Mouse (Mus musculus) ES-E14 (cell line): ENCODE measurements around the gene Zbtb20. TPM values are rescaled to one million over a fixed set of nuclear protein-coding genes. Genes with fewer than 3 reads are reported as not detected.

Experiments
- DNase-seq: peaks from one replicate; pipeline ENCODE4 v3.0.0-alpha.2; 2013; ENCODE audit warnings: low read depth, low spot score
- H3K27ac ChIP-seq: 2 replicates; pipeline ENCODE4 v1.5.1; 2012; ENCODE audit warnings: low read depth, mild to moderate bottlenecking, low read length, moderate library complexity, mixed read lengths; ENCODE audit not compliant: poor library complexity, insufficient read depth, severe bottlenecking
- H3K36me3 ChIP-seq: 2 replicates; pipeline ENCODE4 v1.6.1; 2012; ENCODE audit warnings: mild to moderate bottlenecking, low read length, moderate library complexity, mixed read lengths; ENCODE audit not compliant: control insufficient read depth, poor library complexity, insufficient read depth, severe bottlenecking
- H3K4me1 ChIP-seq, 2 experiments: fragments of 150-350 bp in 1 of 2; sonication (generic) in 1 of 2; 2 replicates each; pipeline ENCODE4 v1.6.1; 2012; ENCODE audit warnings: low read length in 2 of 2, mild to moderate bottlenecking in 1 of 2, mixed read lengths in 1 of 2; ENCODE audit not compliant: control insufficient read depth in 2 of 2, insufficient read depth in 2 of 2, poor library complexity in 1 of 2
- H3K4me3 ChIP-seq, 2 experiments: fragments of 150-350 bp in 1 of 2; sonication (generic) in 1 of 2; 2 replicates each; pipeline ENCODE4 v1.5.1; 2012; ENCODE audit warnings: low read length in 2 of 2, low read depth in 1 of 2, mild to moderate bottlenecking in 1 of 2, mixed read lengths in 1 of 2; ENCODE audit not compliant: insufficient read depth in 1 of 2, poor library complexity in 1 of 2, severe bottlenecking in 1 of 2
- H3K9ac ChIP-seq: 2 replicates; pipeline ENCODE4 v1.6.1; 2012; ENCODE audit warnings: low read depth, mild to moderate bottlenecking, low read length, mixed read lengths; ENCODE audit not compliant: poor library complexity, insufficient read depth, severe bottlenecking
- H3K9me3 ChIP-seq: fragments of 150-350 bp; sonication (generic); 2 replicates; pipeline ENCODE4 v1.6.1; 2012; ENCODE audit warnings: low read depth, mild to moderate bottlenecking, low read length; ENCODE audit not compliant: control insufficient read depth, insufficient read depth
- CHD2 ChIP-seq: IDR thresholded peaks from 2 replicates; pipeline ENCODE4 v1.6.1; 2014; ENCODE audit warnings: mild to moderate bottlenecking, low read depth, low read length, inconsistent platforms
- HCFC1 ChIP-seq: IDR thresholded peaks from 2 replicates; pipeline ENCODE4 v1.6.1; 2012; ENCODE audit warnings: low read length, inconsistent platforms, borderline replicate concordance; ENCODE audit not compliant: insufficient read depth
- MAFK ChIP-seq: IDR thresholded peaks from 2 replicates; pipeline ENCODE4 v1.6.1; 2014; ENCODE audit warnings: mild to moderate bottlenecking, low read depth, low read length, inconsistent platforms; ENCODE audit not compliant: insufficient read depth
- ZC3H11A ChIP-seq: IDR thresholded peaks from 2 replicates; pipeline ENCODE4 v1.6.1; 2012; ENCODE audit warnings: low read depth, mild to moderate bottlenecking, inconsistent platforms, low read length, borderline replicate concordance
- ZNF384 ChIP-seq: IDR thresholded peaks from 2 replicates; pipeline ENCODE4 v1.6.1; 2012; ENCODE audit warnings: low read depth, low read length, inconsistent platforms
- in situ Hi-C, 2 experiments: fragments of 600-800 bp; cut with MboI; formaldehyde crosslinking; loops; one replicate each; pipeline ENCODE4 v1.15.1; 2025; ENCODE audit warnings: low sequenced_read_pairs in 2 of 2, inconsistent platforms in 1 of 2; ENCODE audit not compliant: unreplicated experiment in 2 of 2
- total RNA-seq: library from RNA; depleted of rRNA; stranded (reverse); fragments of 300-350 nt; gene quantifications from 2 replicates; pipeline ENCODE4 v1.2.3, GENCODE M21; 2012; rRNA removed

The Zbtb20 gene
- total RNA-seq: 3.5 and 4.0 TPM in 2 replicates

- in situ Hi-C loops: no loop called here
- no peak for DNase-seq
- H3K4me1 ChIP-seq: peaks cover 0 to 3% of the 10 kb centered on the region in 2 experiments; a peak in 2 of 4 replicates
- TF ChIP-seq MAFK: no peak
- no peak for TF ChIP-seq CHD2
- no peak for TF ChIP-seq ZNF384
- no peak for TF ChIP-seq ZC3H11A
- TF ChIP-seq HCFC1: no peak
- peak within 1 kb of the TSS; percentile 90 for H3K9ac ChIP-seq
- peak within 1 kb of the TSS; percentile 91 to 99 for H3K4me3 ChIP-seq
- H3K9me3 ChIP-seq: no peaks in the 10 kb centered on the region
- no peaks in the 10 kb centered on the region for H3K36me3 ChIP-seq
- H3K27ac ChIP-seq: peak within 1 kb of the TSS; percentile 97
These were observed at the start of gene Zbtb20 for GRCm38 (mm10) chr16:42875852-42875980. Zbtb20 (plus strand) TSS chr16:42875881.

GRCm38 (mm10) chr16:42835940-42836339 is 39.7 kb upstream of the Zbtb20 start:
- Histone ChIP-seq H3K9me3 (no peaks in the 10 kb centered on the region), H3K4me3 (no peak overlapping the region), H3K4me1 (no peaks in the 10 kb centered on the region), H3K9ac (no peak overlapping the region), H3K36me3 (no peaks in the 10 kb centered on the region), H3K27ac (no peak overlapping the region)
- no peak for TF ChIP-seq CHD2
- no peak for TF ChIP-seq ZC3H11A
- TF ChIP-seq ZNF384: no peak
- TF ChIP-seq HCFC1: no peak
- TF ChIP-seq MAFK: no peak
- in situ Hi-C loops: no loop called here
- DNase-seq: no peak

GRCm38 (mm10) chr16:42836404-42837120 is 39.1 kb upstream of the Zbtb20 start:
- in situ Hi-C loops: no loop called here
- H3K4me1 ChIP-seq: no peaks in the 10 kb centered on the region
- DNase-seq: no peak
- TF ChIP-seq ZC3H11A (no peak), HCFC1 (no peak), ZNF384 (no peak), CHD2 (no peak), MAFK (no peak)
- no peak overlapping the region for H3K9ac ChIP-seq
- H3K4me3 ChIP-seq: no peak overlapping the region
- H3K9me3 ChIP-seq: no peaks in the 10 kb centered on the region
- H3K36me3 ChIP-seq: no peaks in the 10 kb centered on the region
- no peak overlapping the region for H3K27ac ChIP-seq

- H3K36me3 ChIP-seq: no peaks in the 10 kb centered on the region
- DNase-seq: no peak
- H3K4me1 ChIP-seq: no peaks in the 10 kb centered on the region
- no peaks in the 10 kb centered on the region for H3K9me3 ChIP-seq
- no peak overlapping the region for H3K27ac ChIP-seq
- TF ChIP-seq ZNF384 (no peak), CHD2 (no peak), ZC3H11A (no peak), MAFK (no peak), HCFC1 (no peak)
- in situ Hi-C loops: no loop called here
- no peak overlapping the region for H3K4me3 ChIP-seq
- no peak overlapping the region for H3K9ac ChIP-seq
These were observed 37.5 kb upstream of the Zbtb20 start for GRCm38 (mm10) chr16:42838226-42838625.

GRCm38 (mm10) chr16:42857564-42858183 is 18.0 kb upstream of the Zbtb20 start:
- no peak for TF ChIP-seq HCFC1
- TF ChIP-seq MAFK: no peak
- TF ChIP-seq ZC3H11A: no peak
- TF ChIP-seq ZNF384: no peak
- TF ChIP-seq CHD2: no peak
- H3K9me3 ChIP-seq: no peaks in the 10 kb centered on the region
- in situ Hi-C loops: no loop called here

More at GRCm38 (mm10) chr16:42857564-42858183, 18.0 kb upstream of the Zbtb20 start:
- Histone ChIP-seq H3K4me3 (no peak overlapping the region), H3K9ac (no peak overlapping the region), H3K4me1 (no peaks in the 10 kb centered on the region), H3K27ac (no peak overlapping the region), H3K36me3 (no peaks in the 10 kb centered on the region)
- no peak for DNase-seq
